Mouse (Mus musculus) thymus, adult 2 months (tissue): ENCODE measurements around the gene Nbl1.

Experiments
- CTCF ChIP-seq: fragments of 200-500 bp; IDR thresholded peaks from 2 replicates; pipeline ENCODE4 v1.5.1; 2012; ENCODE audit warnings: mild to moderate bottlenecking, control low read depth, low read length, moderate library complexity, borderline replicate concordance; ENCODE audit not compliant: control insufficient read depth, poor library complexity, insufficient read depth; ENCODE audit errors: extremely low read depth
- POLR2A ChIP-seq: fragments of 200-500 bp; IDR thresholded peaks from 2 replicates; pipeline ENCODE4 v1.6.1; 2012; ENCODE audit warnings: mild to moderate bottlenecking, low read length, control low read depth, moderate library complexity; ENCODE audit not compliant: control insufficient read depth, poor library complexity, insufficient read depth; ENCODE audit errors: extremely low read depth

GRCm38 (mm10) chr4:139115721-139116120, 22.9 kb upstream of the Nbl1 start:
- TF ChIP-seq CTCF (no peak), POLR2A (no peak)
